Mouse (Mus musculus) CH12.LX (cell line): ENCODE data around the gene Atpaf1. TPM values are rescaled to one million over a fixed set of nuclear protein-coding genes. Genes with fewer than 3 reads are reported as not detected.
A peak's percentile ranks its signal among the peaks of the same experiment; 100 is the strongest.

Experiments used
- DNase-seq: peaks from one replicate; pipeline ENCODE4 v3.0.0-alpha.2; 2013; ENCODE audit errors: extremely low read depth
- H3K27ac ChIP-seq: 2 replicates; pipeline ENCODE4 v1.5.1; 2012; ENCODE audit warnings: low read depth, mild to moderate bottlenecking, control low read depth, moderate library complexity; ENCODE audit not compliant: insufficient read depth
- H3K27me3 ChIP-seq: replicated peaks from 2 replicates; pipeline ENCODE3; 2012; ENCODE audit warnings: inconsistent platforms
- H3K36me3 ChIP-seq, 2 experiments: replicated peaks in 1 of 2; 2 replicates each; pipeline versions ENCODE3 to v1.6.1; 2012; ENCODE audit warnings: inconsistent platforms in 1 of 2, low read length in 1 of 2, mild to moderate bottlenecking in 1 of 2, mixed read lengths in 1 of 2, moderate library complexity in 1 of 2; ENCODE audit not compliant: control insufficient read depth in 1 of 2, insufficient read depth in 1 of 2
- H3K4me1 ChIP-seq, 2 experiments: 2 replicates each; pipeline ENCODE4 v1.6.1; 2012; ENCODE audit warnings: inconsistent platforms in 1 of 2, moderate library complexity in 1 of 2; ENCODE audit not compliant: insufficient read depth in 2 of 2, control insufficient read depth in 1 of 2
- H3K4me2 ChIP-seq: 2 replicates; pipeline ENCODE4 v1.6.1; 2012; ENCODE audit warnings: low read depth, mild to moderate bottlenecking, control low read depth; ENCODE audit not compliant: poor library complexity, insufficient read depth, severe bottlenecking
- H3K4me3 ChIP-seq, 3 experiments: fragments of 150-350 bp in 1 of 3; sonication (generic) in 1 of 3; replicated peaks in 1 of 3; 2 replicates each; pipeline versions ENCODE3 to v1.5.1; 2011 to 2012; ENCODE audit warnings: low read depth in 2 of 3, low read length in 2 of 3, mild to moderate bottlenecking in 2 of 3, moderate library complexity in 2 of 3, control low read depth in 1 of 3, improper control_type of control experiment in 1 of 3, inconsistent platforms in 1 of 3, mixed read lengths in 1 of 3; ENCODE audit not compliant: poor library complexity in 1 of 3
- H3K79me2 ChIP-seq: replicated peaks from 2 replicates; pipeline ENCODE4 v1.6.1; 2012; ENCODE audit warnings: mild to moderate bottlenecking, moderate library complexity; ENCODE audit not compliant: control insufficient read depth, poor library complexity, insufficient read depth, severe bottlenecking; ENCODE audit errors: extremely low read depth
- H3K9ac ChIP-seq: 2 replicates; pipeline ENCODE4 v1.6.1; 2012; ENCODE audit warnings: low read depth, mild to moderate bottlenecking, control low read depth, moderate library complexity; ENCODE audit not compliant: insufficient read depth
- H3K9me3 ChIP-seq: replicated peaks from 2 replicates; pipeline ENCODE3; 2012; ENCODE audit warnings: low read length, inconsistent platforms, mixed read lengths
- BHLHE40 ChIP-seq: IDR thresholded peaks from 2 replicates; pipeline ENCODE4 v1.6.1; 2011; ENCODE audit warnings: mild to moderate bottlenecking, low read depth, low read length, improper control_type of control experiment
- CHD2 ChIP-seq: IDR thresholded peaks from 2 replicates; pipeline ENCODE4 v1.6.1; 2011; ENCODE audit warnings: low read length, improper control_type of control experiment
- CTCF ChIP-seq, 2 experiments: IDR thresholded peaks in 1 of 2; conservative IDR thresholded peaks in 1 of 2; 2 replicates each; pipeline ENCODE4 v1.5.1; 2011 to 2012; ENCODE audit warnings: low read depth in 2 of 2, low read length in 2 of 2, improper control_type of control experiment in 1 of 2, inconsistent platforms in 1 of 2, mild to moderate bottlenecking in 1 of 2, moderate library complexity in 1 of 2
- E2F4 ChIP-seq: IDR thresholded peaks from 2 replicates; pipeline ENCODE4 v1.6.1; 2011; ENCODE audit warnings: low read depth, low read length, improper control_type of control experiment; ENCODE audit not compliant: insufficient replicate concordance
- ELF1 ChIP-seq: IDR thresholded peaks from 2 replicates; pipeline ENCODE4 v1.6.1; 2014; ENCODE audit warnings: low read depth, mild to moderate bottlenecking, inconsistent platforms, low read length, improper control_type of control experiment
- GABPA ChIP-seq: IDR thresholded peaks from 2 replicates; pipeline ENCODE4 v1.6.1; 2012; ENCODE audit warnings: low read depth, low read length, improper control_type of control experiment, inconsistent platforms; ENCODE audit not compliant: insufficient replicate concordance
- HCFC1 ChIP-seq: IDR thresholded peaks from 2 replicates; pipeline ENCODE4 v1.6.1; 2012; ENCODE audit warnings: low read depth, mild to moderate bottlenecking, inconsistent platforms, low read length, improper control_type of control experiment
- JUN ChIP-seq: IDR thresholded peaks from 2 replicates; pipeline ENCODE4 v1.6.1; 2011; ENCODE audit warnings: low read depth, mild to moderate bottlenecking, low read length, improper control_type of control experiment, moderate library complexity; ENCODE audit not compliant: insufficient read depth
- JUND ChIP-seq: conservative IDR thresholded peaks from 2 replicates; pipeline ENCODE4 v1.6.1; 2011; ENCODE audit warnings: low read depth, low read length, improper control_type of control experiment
- KAT2A ChIP-seq: IDR thresholded peaks from 2 replicates; pipeline ENCODE4 v1.6.1; 2012; ENCODE audit warnings: low read length, improper control_type of control experiment, inconsistent platforms; ENCODE audit not compliant: insufficient replicate concordance
- MAFK ChIP-seq: IDR thresholded peaks from 2 replicates; pipeline ENCODE4 v1.6.1; 2011; ENCODE audit warnings: low read length, improper control_type of control experiment; ENCODE audit not compliant: insufficient replicate concordance
- MAX ChIP-seq: IDR thresholded peaks from 2 replicates; pipeline ENCODE4 v1.6.1; 2011; ENCODE audit warnings: low read length, improper control_type of control experiment
- MAZ ChIP-seq: IDR thresholded peaks from 2 replicates; pipeline ENCODE4 v1.6.1; 2012; ENCODE audit warnings: low read depth, mild to moderate bottlenecking, inconsistent platforms, low read length, improper control_type of control experiment, moderate library complexity
- MEF2A ChIP-seq: IDR thresholded peaks from 2 replicates; pipeline ENCODE4 v1.6.1; 2014; ENCODE audit warnings: low read depth, mild to moderate bottlenecking, inconsistent platforms, low read length, improper control_type of control experiment, borderline replicate concordance
- MXI1 ChIP-seq: IDR thresholded peaks from 2 replicates; pipeline ENCODE4 v1.6.1; 2011; ENCODE audit warnings: mild to moderate bottlenecking, low read depth, low read length, improper control_type of control experiment
- MYC ChIP-seq: IDR thresholded peaks from 2 replicates; pipeline ENCODE4 v1.6.1; 2011; ENCODE audit warnings: low read depth, mild to moderate bottlenecking, improper control_type of control experiment, low read length
- PAX5 ChIP-seq: IDR thresholded peaks from 2 replicates; pipeline ENCODE4 v1.6.1; 2012; ENCODE audit warnings: low read length, inconsistent platforms, mixed read lengths
- POLR2A ChIP-seq: IDR thresholded peaks from 2 replicates; pipeline ENCODE4 v1.6.1; 2011; ENCODE audit warnings: low read depth, mild to moderate bottlenecking, improper control_type of control experiment, low read length
- POLR2AphosphoS2 ChIP-seq: IDR thresholded peaks from 2 replicates; pipeline ENCODE4 v1.6.1; 2011; ENCODE audit warnings: low read depth, low read length, improper control_type of control experiment
- RAD21 ChIP-seq: IDR thresholded peaks from 2 replicates; pipeline ENCODE4 v1.6.1; 2011; ENCODE audit warnings: low read depth, mild to moderate bottlenecking, low read length, improper control_type of control experiment, moderate library complexity
- RCOR1 ChIP-seq: conservative IDR thresholded peaks from 2 replicates; pipeline ENCODE4 v1.6.1; 2012; ENCODE audit warnings: low read depth, mild to moderate bottlenecking, inconsistent platforms, low read length, improper control_type of control experiment
- SIN3A ChIP-seq: IDR thresholded peaks from 2 replicates; pipeline ENCODE4 v1.6.1; 2012; ENCODE audit warnings: low read length, improper control_type of control experiment, inconsistent platforms
- SMC3 ChIP-seq: IDR thresholded peaks from 2 replicates; pipeline ENCODE4 v1.6.1; 2011; ENCODE audit warnings: low read depth, low read length, improper control_type of control experiment
- TBP ChIP-seq: conservative IDR thresholded peaks from 2 replicates; pipeline ENCODE4 v1.6.1; 2011; ENCODE audit warnings: low read depth, low read length, improper control_type of control experiment
- TCF12 ChIP-seq: IDR thresholded peaks from 2 replicates; pipeline ENCODE4 v1.6.1; 2014; ENCODE audit warnings: low read depth, mild to moderate bottlenecking, inconsistent platforms, low read length, improper control_type of control experiment
- UBTF ChIP-seq: IDR thresholded peaks from 2 replicates; pipeline ENCODE4 v1.6.1; 2012; ENCODE audit warnings: low read depth, mild to moderate bottlenecking, inconsistent platforms, low read length, improper control_type of control experiment, moderate library complexity
- USF1 ChIP-seq: IDR thresholded peaks from 2 replicates; pipeline ENCODE4 v1.6.1; 2014; ENCODE audit warnings: low read depth, mild to moderate bottlenecking, inconsistent platforms, low read length, improper control_type of control experiment
- USF2 ChIP-seq: conservative IDR thresholded peaks from 2 replicates; pipeline ENCODE4 v1.6.1; 2011; ENCODE audit warnings: low read depth, low read length, improper control_type of control experiment
- ZC3H11A ChIP-seq: IDR thresholded peaks from 2 replicates; pipeline ENCODE4 v1.6.1; 2012; ENCODE audit warnings: low read depth, mild to moderate bottlenecking, inconsistent platforms, low read length, improper control_type of control experiment
- ZMIZ1 ChIP-seq: IDR thresholded peaks from 2 replicates; pipeline ENCODE4 v1.6.1; 2012; ENCODE audit warnings: low read depth, mild to moderate bottlenecking, inconsistent platforms, low read length, improper control_type of control experiment
- ZNF384 ChIP-seq: IDR thresholded peaks from 2 replicates; pipeline ENCODE4 v1.6.1; 2012; ENCODE audit warnings: low read depth, low read length, improper control_type of control experiment, inconsistent platforms
- dilution Hi-C: fragments of 300-500 bp; cut with MboI; formaldehyde crosslinking; loops from 2 replicates; pipeline ENCODE4 v1.14.3; 2020; ENCODE audit warnings: low sequenced_read_pairs; ENCODE audit not compliant: extremely low pct_unique_long_range_greater_than_20kb, extremely low pct_ligation_motif_present
- in situ Hi-C: fragments of 300-500 bp; cut with MboI; formaldehyde crosslinking; loops from 3 replicates; pipeline ENCODE4 v1.14.3; 2019; ENCODE audit warnings: low sequenced_read_pairs, low pct_ligation_motif_present, low pct_unique_long_range_greater_than_20kb, mixed read lengths
- polyA plus RNA-seq: library from polyadenylated mRNA; unstranded; fragments of >175 nt; gene quantifications from 2 replicates; pipeline ENCODE4 v1.2.1, GENCODE M21; 2012; ENCODE audit warnings: low read depth; ENCODE audit not compliant: insufficient read length
- total RNA-seq, 2 experiments: library from RNA; depleted of rRNA; stranded (reverse); fragments of 300-350 nt in 1 of 2; fragments of >200 nt in 1 of 2; gene quantifications; 2 replicates each; pipeline ENCODE4 v1.2.3; 2012 to 2014

Gene Atpaf1
- total and polyA plus RNA-seq, 3 experiments = 24.3 to 36.3 (median 27.7) TPM

DNA sequence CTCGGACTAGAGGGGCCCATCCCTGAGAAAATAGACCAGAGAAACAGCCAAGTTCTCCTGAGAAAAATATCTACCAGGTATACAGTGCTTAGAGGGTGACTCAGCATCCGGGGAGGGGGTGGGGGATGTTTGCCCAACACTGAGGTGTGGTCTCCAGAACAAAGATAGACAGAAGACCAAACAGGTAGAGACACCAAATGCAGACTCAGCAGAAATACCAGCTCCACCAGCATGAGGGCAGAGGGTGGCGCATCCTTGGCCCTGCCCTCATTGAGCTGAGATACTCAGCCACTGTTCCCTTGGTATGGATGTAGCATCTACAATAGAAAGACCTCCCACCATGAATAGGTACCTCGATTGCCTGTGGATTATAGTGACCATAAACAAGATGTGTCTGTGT, 49.7 kb upstream of the Atpaf1 start:
- TF ChIP-seq MAFK (peak; percentile 80), MAX (no peak), CTCF (conservative IDR thresholded peaks at IDR 0.05 in 1 of 2, IDR thresholded peaks at IDR 0.05 in 1 of 2; ENCODE audit: low read depth in 2 of 2, low read length in 2 of 2) (no peak)
- Histone ChIP-seq H3K36me3 (peaks cover 0 to under 1% of the 10 kb centered on the region in 2 experiments), H3K9me3 (no peaks in the 10 kb centered on the region), H3K79me2 (peaks cover 21% of the 10 kb centered on the region), H3K4me1 (peaks cover 3 to 20% of the 10 kb centered on the region in 2 experiments), H3K27me3 (peaks cover 30% of the 10 kb centered on the region), H3K27ac (no peak overlapping the region), H3K4me2 (no peak overlapping the region), H3K4me3 (no peak overlapping the region), H3K9ac (no peak overlapping the region)
- DNase-seq = no peak
- in situ Hi-C loops = loop anchor here (10.0 kb wide), 2 partner anchors 160 to 220 kb away; partner anchors contain the start of gene 6430628N08Rik
- dilution Hi-C loops = no loop called here

DNA sequence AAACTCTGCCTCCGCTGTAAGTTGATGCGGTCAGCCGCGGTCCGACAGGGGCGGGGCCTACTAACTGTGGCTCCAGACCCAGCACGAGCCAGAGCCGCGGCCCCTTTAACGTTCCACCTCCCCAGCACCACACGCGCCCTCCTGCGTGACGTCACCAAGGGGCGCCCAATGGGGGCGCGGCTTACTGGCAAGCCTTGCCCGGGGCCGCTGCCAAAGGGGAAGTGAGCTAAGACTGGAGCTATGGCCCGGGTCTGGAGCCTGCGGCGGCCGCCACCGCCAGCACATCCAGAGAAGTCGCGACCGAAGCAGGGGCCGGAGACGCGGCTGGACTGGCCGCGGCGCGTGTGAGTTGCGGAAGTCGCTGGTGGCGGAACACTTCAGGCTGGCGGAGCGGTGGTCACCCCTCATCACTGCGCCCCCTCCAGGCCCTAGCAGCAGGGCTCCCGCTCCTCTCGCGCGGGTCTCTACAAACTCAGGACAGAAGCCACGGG, 47.0 kb upstream of the Atpaf1 start, which contains the start of gene Efcab14:
Gene Efcab14 (plus strand): TSS at position 194 of the 491 bp plus-strand sequence.
- in situ Hi-C loops (loop anchor here (10.0 kb wide), 2 partner anchors 157 to 217 kb away; partner anchors contain the start of gene 6430628N08Rik), dilution Hi-C loops (no loop called here)
- peak; percentile 98 for DNase-seq
- peak within 1 kb of the TSS; percentile 69 to 99 (median 89) for H3K4me3 ChIP-seq
- H3K9ac ChIP-seq = peak within 1 kb of the TSS; percentile 91
- H3K36me3 ChIP-seq = peaks cover 18 to 24% of the 10 kb centered on the region in 2 experiments
- peaks cover 21% of the 10 kb centered on the region for H3K79me2 ChIP-seq
- peak within 1 kb of the TSS; percentile 55 for H3K27ac ChIP-seq
- peaks cover 18% of the 10 kb centered on the region for H3K27me3 ChIP-seq
- no peaks in the 10 kb centered on the region for H3K9me3 ChIP-seq
- peaks cover 3 to 35% of the 10 kb centered on the region in 2 experiments; a peak in 3 of 4 replicates for H3K4me1 ChIP-seq
- H3K4me2 ChIP-seq = peak within 1 kb of the TSS; percentile 89
- TF ChIP-seq MXI1 (peak; percentile 50; the same call in 1 of the 2 replicates), PAX5 (no peak), RCOR1 (no peak), SIN3A (peak; percentile 94), MYC (peak; percentile 37; the same call in 1 of the 2 replicates), MAZ (peak; percentile 49; the same call in 1 of the 2 replicates), JUND (no peak), ZNF384 (no peak), ELF1 (peak; percentile 94), TCF12 (peak; percentile 82), POLR2AphosphoS2 (0 out of 2 replicates have a peak, but pooled peaks have one; percentile 31), UBTF (peak; percentile 77; the same call in 1 of the 2 replicates), JUN (no peak), ZMIZ1 (no peak), RAD21 (no peak), USF2 (no peak), POLR2A (peak; percentile 90), MEF2A (peak; percentile 59), KAT2A (peak; percentile 81; the same call in 1 of the 2 replicates), E2F4 (no peak), HCFC1 (peak; percentile 88), GABPA (no peak), USF1 (no peak), MAFK (no peak; the same call in 1 of the 2 replicates), ZC3H11A (no peak), CTCF (conservative IDR thresholded peaks at IDR 0.05 in 1 of 2, IDR thresholded peaks at IDR 0.05 in 1 of 2; ENCODE audit: low read depth in 2 of 2, low read length in 2 of 2) (peak in 1 of 2 experiments; percentile 51; a peak in 2 of 4 replicates), CHD2 (peak; percentile 57; the same call in 1 of the 2 replicates), BHLHE40 (peak; percentile 89), SMC3 (no peak), TBP (0 out of 2 replicates have a peak, but pooled peaks have one; percentile 60), MAX (no peak)
